Mouse (Mus musculus) left cerebral cortex, postnatal 4 days (tissue): ENCODE data around the gene Hagh. TPM values are rescaled to one million over a fixed set of nuclear protein-coding genes. Genes with fewer than 3 reads are reported as not detected.

ENCODE experiments used
- DNase-seq: peaks from one replicate; pipeline ENCODE4 v3.0.0-alpha.2; 2022
- intact Hi-C: fragments of 180-260 bp; cut with DNase I; formaldehyde crosslinking; loops from one replicate; pipeline ENCODE4 v1.15.1; 2025
- total RNA-seq, 2 experiments: library from RNA; stranded (reverse); gene quantifications; 2 replicates each; pipeline ENCODE4 v1.2.3; 2021

Hagh gene
- total RNA-seq, 2 experiments from 2014 or later = 48.0 to 50.0 TPM

- intact Hi-C loops = no loop called here
- no peak for DNase-seq
These were observed 60.1 kb downstream of the Hagh start for GRCm38 (mm10) chr17:24900014-24900413.

GRCm38 (mm10) chr17:24902124-24902523 lies 62.2 kb downstream of the Hagh start:
- DNase-seq = no peak
- intact Hi-C loops = no loop called here

GRCm38 (mm10) chr17:24902671-24903474 lies 62.9 kb downstream of the Hagh start:
- no peak for DNase-seq
- intact Hi-C loops = no loop called here

- intact Hi-C loops = no loop called here
- no peak for DNase-seq
These were observed 63.8 kb downstream of the Hagh start for GRCm38 (mm10) chr17:24903767-24904166.

GRCm38 (mm10) chr17:24907591-24907990 lies 67.6 kb downstream of the Hagh start:
- intact Hi-C loops = no loop called here
- DNase-seq = no peak

- DNase-seq = no peak
- intact Hi-C loops = no loop called here
These were observed 74.0 kb downstream of the Hagh start for GRCm38 (mm10) chr17:24913984-24914383.

Other genes starting within 250 kb of the Hagh start
- gene Tsc2, start 207.5 kb upstream of the Hagh start, total RNA-seq = 100 to 1,000 TPM; 152 to 158 TPM
- gene Nthl1, start 207.5 kb upstream of the Hagh start, total RNA-seq = 1 to 10 TPM; 7.0 to 8.5 TPM
- 10 to 100 TPM; 40.2 to 43.6 TPM for gene Slc9a3r2, start 189.8 kb upstream of the Hagh start, total RNA-seq
- gene Npw, start 181.7 kb upstream of the Hagh start, total RNA-seq = under 1 TPM in 1 of 2 experiments, not detected in 1; 0.66 TPM
- gene Zfp598, start 170.5 kb upstream of the Hagh start, total RNA-seq = 10 to 100 TPM; 45.5 to 48.5 TPM
- gene Syngr3, start 150.2 kb upstream of the Hagh start, total RNA-seq = 100 to 1,000 TPM; 164 to 176 TPM
- 10 to 100 TPM; 21.0 to 22.7 TPM for gene Gfer, start 144.0 kb upstream of the Hagh start, total RNA-seq
- 1 to 10 TPM; 5.6 to 7.2 TPM for gene Noxo1, start 143.9 kb upstream of the Hagh start, total RNA-seq
- 10 to 100 TPM; 34.8 to 36.6 TPM for gene Tbl3, start 132.5 kb upstream of the Hagh start, total RNA-seq
- gene Rnf151, start 122.1 kb upstream of the Hagh start, total RNA-seq = not detected
- gene Rps2, start 122.0 kb upstream of the Hagh start, total RNA-seq = 100 to 1,000 TPM; 619 to 676 TPM
- gene Ndufb10, start 115.7 kb upstream of the Hagh start, total RNA-seq = 100 to 1,000 TPM; 130 to 145 TPM
- not detected for gene Rpl3l, start 112.3 kb upstream of the Hagh start, total RNA-seq
- gene Msrb1, start 103.5 kb upstream of the Hagh start, total RNA-seq = 10 to 100 TPM; 36.6 to 42.7 TPM
- not detected for gene Hs3st6, start 87.2 kb upstream of the Hagh start, total RNA-seq
- not detected for gene Meiob, start 35.9 kb upstream of the Hagh start, total RNA-seq
- gene Fahd1, start 10.2 kb downstream of the Hagh start, total RNA-seq = 10 to 100 TPM; 13.1 to 13.8 TPM
- under 1 TPM in 1 of 2 experiments, not detected in 1; 0.22 TPM for gene Igfals, start 25.9 kb downstream of the Hagh start, total RNA-seq
- gene Nubp2, start 46.2 kb downstream of the Hagh start, total RNA-seq = 10 to 100 TPM; 35.9 to 39.3 TPM
- gene Spsb3, start 46.5 kb downstream of the Hagh start, total RNA-seq = 10 to 100 TPM; 43.6 to 46.0 TPM
- gene Eme2, start 54.9 kb downstream of the Hagh start, total RNA-seq = 10 to 100 TPM; 36.2 to 36.4 TPM
- 10 to 100 TPM; 48.9 to 50.0 TPM for gene Mrps34, start 55.0 kb downstream of the Hagh start, total RNA-seq
- 10 to 100 TPM; 38.7 to 43.0 TPM for gene Nme3, start 56.4 kb downstream of the Hagh start, total RNA-seq
- 100 to 1,000 TPM; 255 to 270 TPM for gene Mapk8ip3, start 96.8 kb downstream of the Hagh start, total RNA-seq
- gene Jpt2, start 120.5 kb downstream of the Hagh start, total RNA-seq = 10 to 100 TPM; 31.5 to 37.2 TPM
- gene Cramp1l, start 175.6 kb downstream of the Hagh start, total RNA-seq = 10 to 100 TPM; 27.7 to 29.0 TPM
- gene Ift140, start 175.9 kb downstream of the Hagh start, total RNA-seq = 10 to 100 TPM; 29.9 to 32.2 TPM
- 1 to 10 TPM; 5.4 to 6.7 TPM for gene Tmem204, start 243.4 kb downstream of the Hagh start, total RNA-seq